Mouse (Mus musculus) stomach, postnatal 0 days (tissue): ENCODE measurements at regions not wholly inside any gene's neighbourhood (a gene's known extent, or its start where the extent isn't known, plus 50 kb on each side); places are given as distances from the start of the nearest gene placed in this dataset.

Experiments
- CTCF ChIP-seq: IDR thresholded peaks from 2 replicates; pipeline ENCODE4 v1.5.1; 2016; ENCODE audit warnings: antibody characterized with exemption, low read depth, mild to moderate bottlenecking, moderate library complexity
- EP300 ChIP-seq: optimal IDR thresholded peaks from 2 replicates; pipeline ENCODE3; 2016; ENCODE audit warnings: antibody characterized with exemption

- no peak for TF ChIP-seq CTCF
- no peak for TF ChIP-seq EP300
Measured at GRCm38 (mm10) chr1:71938323-71939007, 273.6 kb downstream of the Mreg start.
